Mouse (Mus musculus): ENCODE data around the gene Slc2a13. TPM values are rescaled to one million over a fixed set of nuclear protein-coding genes. Genes with fewer than 3 reads are reported as not detected.

The Slc2a13 gene
- polyA plus RNA-seq, 1 experiment from 2014 or later = 0.13 TPM

- Histone ChIP-seq H3K9me3 (replicated peaks) (no peaks in the 10 kb centered on the region), H3K4me1 (replicated peaks) (no peaks in the 10 kb centered on the region), H3K36me3 (no peaks in the 10 kb centered on the region), H3K27ac (no peak overlapping the region), H3K4me3 (replicated peaks) (no peak overlapping the region), H3K4me2 (no peak overlapping the region), H3K27me3 (no peaks in the 10 kb centered on the region), H3K9ac (no peak overlapping the region)
- no peak for ATAC-seq (ENCODE audit: low read depth)
- no peak for DNase-seq
- 58% methylated on average over 4 of the region's 4 CpGs for WGBS (ENCODE audit: insufficient replicate concordance)
These were observed 256.1 kb downstream of the Slc2a13 start for GRCm38 (mm10) chr15:91316964-91317363.

GRCm38 (mm10) chr15:91314402-91315318 is 258.4 kb downstream of the Slc2a13 start:
- no peak overlapping the region for H3K9ac ChIP-seq
- no peaks in the 10 kb centered on the region for H3K9me3 ChIP-seq (replicated peaks)
- ATAC-seq (ENCODE audit: low read depth) (no peak), DNase-seq (no peak)
- no peak overlapping the region for H3K4me2 ChIP-seq
- no peaks in the 10 kb centered on the region for H3K36me3 ChIP-seq
- no peak overlapping the region for H3K4me3 ChIP-seq (replicated peaks)
- no peak overlapping the region for H3K27ac ChIP-seq
- WGBS (ENCODE audit: insufficient replicate concordance) = 71% methylated on average over 19 of the region's 19 CpGs
- no peaks in the 10 kb centered on the region for H3K27me3 ChIP-seq
- H3K4me1 ChIP-seq (replicated peaks) = no peaks in the 10 kb centered on the region

DNA sequence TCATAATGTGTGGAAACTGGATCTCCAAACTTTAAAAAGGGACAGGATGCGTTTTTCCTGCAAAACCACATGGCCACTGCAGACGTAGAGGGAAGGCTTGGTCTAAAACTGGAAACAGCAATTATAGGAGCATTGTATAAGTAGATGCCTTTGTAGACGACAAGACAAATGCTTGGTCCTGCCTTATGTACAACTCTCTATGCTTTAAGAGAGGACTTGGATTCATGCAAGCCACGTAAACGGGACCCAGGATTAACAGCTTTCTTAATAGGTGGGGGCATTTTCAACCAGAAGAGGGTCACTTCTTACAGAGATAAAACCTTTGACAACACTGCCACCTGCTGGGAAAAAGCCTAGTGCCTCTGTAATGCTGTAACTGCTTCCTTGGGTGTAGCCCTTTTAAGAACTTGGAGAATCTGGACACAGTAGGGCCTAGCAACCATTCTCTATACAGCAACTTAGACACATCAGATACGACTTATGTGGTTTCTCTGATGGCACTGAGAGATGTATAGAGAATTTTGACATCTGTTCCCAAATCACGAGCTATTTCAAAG is 268.7 kb downstream of the Slc2a13 start:
- H3K4me2 ChIP-seq = no peak overlapping the region
- DNase-seq = peak; percentile 17
- H3K4me1 ChIP-seq (replicated peaks) = no peaks in the 10 kb centered on the region
- no peaks in the 10 kb centered on the region for H3K9me3 ChIP-seq (replicated peaks)
- no peak overlapping the region for H3K9ac ChIP-seq
- H3K36me3 ChIP-seq = no peaks in the 10 kb centered on the region
- no peak overlapping the region for H3K4me3 ChIP-seq (replicated peaks)
- H3K27me3 ChIP-seq = no peaks in the 10 kb centered on the region
- ATAC-seq (ENCODE audit: low read depth) = peak; percentile 53; the same call in 1 of the 2 replicates
- WGBS (ENCODE audit: insufficient replicate concordance) = 32% methylated on average over 7 of the region's 7 CpGs
- H3K27ac ChIP-seq = no peak overlapping the region

- Histone ChIP-seq H3K4me2 (no peak overlapping the region), H3K4me3 (replicated peaks) (no peak overlapping the region), H3K27ac (no peak overlapping the region), H3K36me3 (no peaks in the 10 kb centered on the region), H3K27me3 (no peaks in the 10 kb centered on the region), H3K4me1 (replicated peaks) (no peaks in the 10 kb centered on the region), H3K9ac (no peak overlapping the region), H3K9me3 (replicated peaks) (no peaks in the 10 kb centered on the region)
- WGBS (ENCODE audit: insufficient replicate concordance) = 5% methylated on average over 3 of the region's 3 CpGs
- no peak for ATAC-seq (ENCODE audit: low read depth)
- DNase-seq = peak; percentile 32
These were observed 271.7 kb downstream of the Slc2a13 start for GRCm38 (mm10) chr15:91301366-91301765.

- Histone ChIP-seq H3K9me3 (replicated peaks) (no peaks in the 10 kb centered on the region), H3K27me3 (no peaks in the 10 kb centered on the region), H3K4me1 (replicated peaks) (no peaks in the 10 kb centered on the region), H3K4me3 (replicated peaks) (no peak overlapping the region), H3K36me3 (no peaks in the 10 kb centered on the region), H3K27ac (no peak overlapping the region), H3K9ac (no peak overlapping the region), H3K4me2 (no peak overlapping the region)
- ATAC-seq (ENCODE audit: low read depth) (no peak), DNase-seq (no peak)
- 74% methylated on average over 11 of the region's 11 CpGs for WGBS (ENCODE audit: insufficient replicate concordance)
These were observed 273.7 kb downstream of the Slc2a13 start for GRCm38 (mm10) chr15:91299319-91299835.

GRCm38 (mm10) chr15:91283418-91283817 is 289.6 kb downstream of the Slc2a13 start:
- no peaks in the 10 kb centered on the region for H3K4me1 ChIP-seq (replicated peaks)
- H3K9ac ChIP-seq = no peak overlapping the region
- no peaks in the 10 kb centered on the region for H3K36me3 ChIP-seq
- no peak overlapping the region for H3K27ac ChIP-seq
- H3K9me3 ChIP-seq (replicated peaks) = peaks cover 4% of the 10 kb centered on the region; the same call in 1 of the 2 replicates
- ATAC-seq (ENCODE audit: low read depth) = no peak
- H3K27me3 ChIP-seq = no peaks in the 10 kb centered on the region
- no peak overlapping the region for H3K4me3 ChIP-seq (replicated peaks)
- DNase-seq = no peak
- 67% methylated on average over 3 of the region's 3 CpGs for WGBS (ENCODE audit: insufficient replicate concordance)
- no peak overlapping the region for H3K4me2 ChIP-seq

GRCm38 (mm10) chr15:91282822-91283221 is 290.2 kb downstream of the Slc2a13 start:
- no peaks in the 10 kb centered on the region for H3K4me1 ChIP-seq (replicated peaks)
- no peak overlapping the region for H3K4me2 ChIP-seq
- ATAC-seq (ENCODE audit: low read depth) (no peak), DNase-seq (no peak)
- H3K27me3 ChIP-seq = no peaks in the 10 kb centered on the region
- whole genome bisulfite sequencing (ENCODE audit: insufficient replicate concordance) = 74% methylated on average over 7 of the region's 7 CpGs
- H3K9me3 ChIP-seq (replicated peaks) = peaks cover 4% of the 10 kb centered on the region; the same call in 1 of the 2 replicates
- H3K27ac ChIP-seq = no peak overlapping the region
- no peak overlapping the region for H3K9ac ChIP-seq
- no peak overlapping the region for H3K4me3 ChIP-seq (replicated peaks)
- no peaks in the 10 kb centered on the region for H3K36me3 ChIP-seq

DNA sequence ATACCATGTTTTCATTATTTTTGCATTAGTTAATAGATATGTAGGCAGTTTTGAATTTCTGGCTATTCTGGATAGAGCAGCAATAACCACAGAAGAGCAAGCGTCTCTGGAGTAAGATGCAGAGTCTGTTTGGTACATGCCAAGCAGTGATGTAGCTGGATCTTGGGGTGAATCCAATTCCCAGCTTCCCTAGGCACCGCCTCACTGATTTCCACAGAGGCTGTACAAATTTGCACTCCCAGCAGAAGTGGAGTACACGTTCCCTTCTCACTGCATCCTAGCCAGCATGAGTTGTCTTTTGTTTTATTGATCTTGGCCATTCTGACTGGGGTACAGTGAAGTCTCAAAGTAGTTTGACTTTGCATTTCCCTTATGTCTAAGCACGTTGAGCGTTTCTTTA is 291.5 kb downstream of the Slc2a13 start:
- WGBS (ENCODE audit: insufficient replicate concordance) = 73% methylated on average over 5 of the region's 5 CpGs
- H3K4me3 ChIP-seq (replicated peaks) = no peak overlapping the region
- no peaks in the 10 kb centered on the region for H3K36me3 ChIP-seq
- DNase-seq = no peak
- no peak for ATAC-seq (ENCODE audit: low read depth)
- H3K9ac ChIP-seq = no peak overlapping the region
- H3K4me2 ChIP-seq = no peak overlapping the region
- no peaks in the 10 kb centered on the region for H3K27me3 ChIP-seq
- no peaks in the 10 kb centered on the region for H3K4me1 ChIP-seq (replicated peaks)
- H3K9me3 ChIP-seq (replicated peaks) = no peaks in the 10 kb centered on the region; the same call in 1 of the 2 replicates
- no peak overlapping the region for H3K27ac ChIP-seq

DNA sequence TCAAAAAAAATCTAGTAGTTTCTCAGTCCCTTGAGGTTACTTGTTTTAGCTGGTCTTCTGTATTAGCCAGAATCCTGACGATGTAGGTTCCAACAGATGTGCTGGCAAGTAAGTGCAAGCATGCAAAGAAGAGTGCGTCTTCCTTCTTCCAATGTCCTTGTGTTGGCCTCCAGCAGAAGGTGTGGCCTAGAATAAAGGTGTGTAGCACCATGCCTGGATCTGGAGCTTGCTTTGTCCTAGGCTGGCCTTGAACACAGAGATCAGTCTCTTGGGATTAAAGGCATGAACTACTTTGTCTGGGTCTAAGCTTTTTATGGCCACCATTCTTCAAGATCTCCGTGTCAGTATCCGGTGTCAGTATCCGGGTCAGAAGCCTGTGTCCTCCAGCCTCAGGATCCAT is 293.5 kb downstream of the Slc2a13 start:
- no peaks in the 10 kb centered on the region for H3K36me3 ChIP-seq
- H3K9ac ChIP-seq = no peak overlapping the region
- 72% methylated on average over 5 of the region's 5 CpGs for WGBS (ENCODE audit: insufficient replicate concordance)

DNA sequence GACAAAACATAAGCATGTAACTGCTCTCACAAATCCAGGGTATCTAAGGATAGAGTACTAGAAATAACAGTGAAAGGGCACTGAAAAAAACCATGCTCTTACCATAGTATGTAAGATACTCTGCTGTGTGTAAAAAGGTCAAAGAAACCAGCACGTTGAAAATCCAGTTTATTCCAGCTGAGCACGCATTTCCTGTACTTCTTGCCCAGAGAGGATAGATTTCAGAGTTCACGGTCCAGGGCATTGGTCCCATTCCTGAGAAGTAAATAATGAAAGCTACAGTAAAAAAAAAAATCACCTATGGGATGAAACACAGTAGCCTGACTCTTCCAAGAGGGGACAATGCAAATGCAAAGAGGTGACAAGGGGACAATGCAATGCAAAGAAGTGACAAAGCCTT is 297.1 kb downstream of the Slc2a13 start:
- Histone ChIP-seq H3K9me3 (replicated peaks) (no peaks in the 10 kb centered on the region), H3K4me3 (replicated peaks) (no peak overlapping the region), H3K9ac (no peak overlapping the region), H3K4me1 (replicated peaks) (no peaks in the 10 kb centered on the region), H3K36me3 (no peaks in the 10 kb centered on the region), H3K27me3 (no peaks in the 10 kb centered on the region), H3K27ac (no peak overlapping the region), H3K4me2 (no peak overlapping the region)
- no peak for ATAC-seq (ENCODE audit: low read depth)
- no peak for DNase-seq
- 50% methylated on average over 3 of the region's 3 CpGs for WGBS (ENCODE audit: insufficient replicate concordance)

More for the DNA sequence above, 293.5 kb downstream of the Slc2a13 start:
- H3K9me3 ChIP-seq (replicated peaks) = no peaks in the 10 kb centered on the region
- ATAC-seq (ENCODE audit: low read depth) (no peak), DNase-seq (no peak)
- no peak overlapping the region for H3K4me2 ChIP-seq
- H3K4me3 ChIP-seq (replicated peaks) = no peak overlapping the region
- H3K27ac ChIP-seq = no peak overlapping the region
- no peaks in the 10 kb centered on the region for H3K27me3 ChIP-seq
- H3K4me1 ChIP-seq (replicated peaks) = no peaks in the 10 kb centered on the region

DNA sequence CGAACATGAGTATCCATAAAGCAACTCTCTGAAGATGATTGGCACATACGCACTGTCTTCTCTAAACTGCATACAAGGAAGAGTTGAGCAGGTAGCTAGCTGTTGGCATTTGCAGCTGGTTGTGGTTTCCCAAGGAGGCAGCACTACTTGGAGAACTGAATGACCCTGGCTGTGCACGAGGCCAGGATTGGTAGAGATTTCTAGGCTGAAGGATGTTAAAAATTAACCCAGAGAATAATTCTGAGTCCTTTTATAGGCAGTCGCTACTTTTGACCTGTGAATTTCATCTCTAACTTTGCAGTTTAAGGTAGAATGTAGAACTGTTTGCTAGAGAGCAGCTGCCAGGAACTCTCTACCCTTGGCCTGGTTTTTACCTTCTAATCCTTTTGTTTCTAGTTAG is 304.5 kb downstream of the Slc2a13 start:
- no peaks in the 10 kb centered on the region for H3K4me1 ChIP-seq (replicated peaks)
- H3K9ac ChIP-seq = no peak overlapping the region
- no peak overlapping the region for H3K4me2 ChIP-seq
- DNase-seq (no peak), ATAC-seq (ENCODE audit: low read depth) (no peak)
- H3K9me3 ChIP-seq (replicated peaks) = no peaks in the 10 kb centered on the region
- H3K27ac ChIP-seq = no peak overlapping the region
- H3K36me3 ChIP-seq = no peaks in the 10 kb centered on the region
- no peak overlapping the region for H3K4me3 ChIP-seq (replicated peaks)
- H3K27me3 ChIP-seq = no peaks in the 10 kb centered on the region
- WGBS (ENCODE audit: insufficient replicate concordance) = 74% methylated on average over 4 of the region's 4 CpGs
